Mouse (Mus musculus): Measurements from ENCODE around the gene Dtnbp1.

The Dtnbp1 gene

DNA sequence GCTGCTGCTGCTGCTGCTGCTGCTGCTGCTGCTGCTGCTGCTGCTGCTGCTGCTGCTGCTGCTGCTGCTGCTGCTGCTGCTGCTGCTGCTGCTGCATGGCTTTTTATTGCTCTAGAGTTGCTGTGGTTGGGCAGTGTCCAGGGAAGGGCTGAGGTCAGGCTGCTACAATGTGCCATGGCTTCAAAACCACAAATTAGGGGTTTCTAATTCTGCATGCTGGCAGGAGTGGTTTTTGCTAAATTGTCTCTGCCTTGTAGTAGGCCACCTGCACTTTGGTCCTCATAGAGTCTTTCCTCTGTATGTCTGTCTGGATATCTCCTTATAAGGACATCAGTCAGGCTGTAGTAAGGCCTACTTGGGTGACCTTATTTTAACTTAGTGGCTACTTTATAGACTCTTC is 98.5 kb downstream of the Dtnbp1 start:
- no peak for DNase-seq (ENCODE audit: low spot score)

DNA sequence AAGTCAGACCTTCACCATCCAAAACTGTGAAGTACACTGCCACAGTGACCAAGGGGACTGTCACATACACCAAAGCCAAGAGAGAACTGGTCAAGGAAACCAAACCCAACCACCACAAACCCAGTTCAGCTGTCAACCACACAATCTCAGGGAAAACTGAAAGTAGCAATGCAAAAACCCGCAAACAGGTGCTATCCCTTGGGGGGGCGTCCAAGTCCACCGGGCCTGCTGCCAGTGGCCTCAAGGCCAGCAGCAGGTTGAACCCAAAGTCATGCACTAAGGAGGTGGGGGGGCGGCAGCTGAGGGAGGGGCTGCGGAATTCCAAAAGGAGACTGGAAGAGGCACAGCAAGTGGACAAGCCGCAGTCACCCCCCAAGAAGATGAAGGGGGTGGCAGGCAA is 99.6 kb downstream of the Dtnbp1 start:
- no peak for DNase-seq (ENCODE audit: low spot score)

DNA sequence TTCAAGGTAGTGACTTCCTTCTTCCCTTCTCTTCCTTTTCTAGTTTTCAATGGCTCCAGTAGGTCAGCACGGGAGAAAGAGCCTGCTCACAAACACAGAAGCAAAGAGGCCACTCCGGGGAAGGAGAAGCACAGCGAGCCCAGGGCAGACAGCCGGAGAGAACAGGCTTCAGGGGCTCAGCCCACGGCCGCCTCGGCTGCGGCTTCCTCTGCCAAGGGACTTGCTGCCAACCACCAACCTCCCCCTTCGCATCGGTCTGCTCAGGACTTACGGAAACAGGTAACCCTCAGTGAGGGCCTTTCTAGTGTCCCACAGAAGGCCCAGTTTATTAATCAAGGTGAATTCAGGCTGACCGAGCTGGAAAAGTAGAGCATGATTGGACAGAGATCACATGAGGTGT is 105.7 kb downstream of the Dtnbp1 start:
- no peak for DNase-seq (ENCODE audit: low spot score)

DNA sequence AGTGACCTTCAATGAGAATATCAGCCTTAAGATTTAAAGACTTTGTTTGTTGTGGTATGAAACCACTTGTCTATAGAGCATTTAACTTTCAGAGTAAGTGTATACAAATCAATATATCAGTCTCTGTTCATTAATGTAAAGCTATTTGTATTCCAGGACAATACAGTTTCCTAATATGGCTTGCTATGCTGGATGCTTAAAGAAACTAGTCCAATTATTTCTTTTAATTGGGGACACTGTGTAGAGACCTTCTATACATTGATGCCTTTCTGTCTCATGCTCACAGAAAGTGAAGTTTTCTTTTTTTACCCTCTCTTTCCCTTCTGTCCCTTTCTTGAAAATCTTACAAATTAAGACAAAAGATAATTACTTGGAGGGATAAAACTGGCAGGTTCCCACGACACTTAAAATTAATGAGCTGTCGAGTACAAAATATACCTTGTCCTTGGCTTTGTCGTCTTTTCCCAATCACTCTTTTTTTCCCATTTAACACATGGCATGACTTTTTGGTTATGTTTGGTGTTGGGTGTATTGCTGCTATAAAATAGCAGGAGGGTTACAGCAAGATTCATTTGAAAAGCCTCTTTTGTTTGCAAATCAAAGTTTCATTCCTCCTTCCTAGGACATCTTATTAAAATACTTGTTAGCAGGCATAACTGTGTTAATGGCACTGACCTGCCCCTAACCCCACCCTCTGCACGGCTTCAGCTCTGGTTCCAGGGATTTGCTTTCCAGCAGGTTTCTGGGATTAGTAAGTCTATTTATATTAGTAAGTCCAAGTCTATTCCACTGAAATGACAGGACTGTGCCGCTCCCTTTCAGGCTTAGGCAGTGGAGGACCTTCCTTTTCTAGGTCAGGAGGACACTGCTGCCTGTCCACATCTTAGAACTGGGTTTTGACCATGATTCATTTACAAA is 109.9 kb downstream of the Dtnbp1 start:
- no peak for DNase-seq (ENCODE audit: low spot score)

- no peak for DNase-seq (ENCODE audit: low spot score)
Measured at GRCm38 (mm10) chr13:44890612-44891011, 111.3 kb downstream of the Dtnbp1 start.

DNA sequence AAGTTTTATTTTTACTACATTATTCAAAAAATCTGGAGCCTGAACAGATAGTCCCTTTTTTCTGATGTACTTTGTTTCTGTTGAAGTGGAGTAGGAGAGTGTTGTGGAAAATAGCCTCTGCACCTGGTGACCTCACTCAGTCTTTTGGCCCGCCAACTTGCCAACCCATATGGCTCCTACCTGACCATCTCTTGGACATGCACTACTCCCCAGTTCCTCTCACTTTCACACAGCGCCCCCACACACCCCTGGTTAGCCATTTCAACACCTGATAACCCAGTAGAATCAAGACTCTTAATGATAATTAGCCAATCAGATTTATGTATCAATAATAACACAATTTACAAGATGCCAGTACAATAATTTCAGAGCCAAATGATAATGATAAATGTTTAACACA is 115.7 kb downstream of the Dtnbp1 start:
- no peak for DNase-seq (ENCODE audit: low spot score)

GRCm38 (mm10) chr13:44881001-44881400 is 120.9 kb downstream of the Dtnbp1 start:
- DNase-seq (ENCODE audit: low spot score), result no peak

DNA sequence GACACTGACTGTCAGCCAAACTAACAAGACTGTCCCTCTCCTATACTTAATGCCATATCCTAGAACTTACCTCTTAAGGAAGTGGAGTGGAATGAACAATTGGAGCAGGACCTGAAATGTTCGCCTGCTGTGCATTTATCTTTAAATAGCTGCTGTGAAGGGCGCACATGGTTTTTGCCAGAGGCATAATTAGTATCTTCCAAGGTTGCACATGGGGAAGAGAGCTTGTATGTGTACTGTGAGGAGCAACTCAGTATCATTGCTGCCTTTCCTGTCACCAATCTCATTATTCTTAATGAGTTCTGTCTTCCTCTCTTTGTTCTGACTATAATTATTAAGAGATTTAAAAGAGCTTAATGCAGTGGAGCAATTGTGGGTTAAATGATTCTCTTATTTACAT is 125.1 kb downstream of the Dtnbp1 start:
- no peak for DNase-seq (ENCODE audit: low spot score)
